Mouse (Mus musculus) bone marrow, adult 2 months (tissue): ENCODE data around the gene Vmn1r233. TPM values are rescaled to one million over a fixed set of nuclear protein-coding genes. Genes with fewer than 3 reads are reported as not detected.

Experiments
- H3K27ac ChIP-seq: fragments of 200-500 bp; 2 replicates; pipeline ENCODE4 v1.5.1; 2012; ENCODE audit warnings: low read depth, mild to moderate bottlenecking, control low read depth, inconsistent platforms, low read length; ENCODE audit not compliant: control insufficient read depth, poor library complexity, insufficient read depth
- H3K4me1 ChIP-seq: fragments of 200-500 bp; 2 replicates; pipeline ENCODE4 v1.6.1; 2011; ENCODE audit warnings: low read length; ENCODE audit not compliant: control insufficient read depth, insufficient read depth
- H3K4me3 ChIP-seq: fragments of 200-500 bp; replicated peaks from 2 replicates; pipeline ENCODE3; 2011; ENCODE audit warnings: mild to moderate bottlenecking, low read depth, low read length, control low read depth; ENCODE audit not compliant: control insufficient read depth
- CTCF ChIP-seq: fragments of 200-500 bp; IDR thresholded peaks from 2 replicates; pipeline ENCODE4 v1.5.1; 2011; ENCODE audit warnings: low read length, control low read depth; ENCODE audit not compliant: control insufficient read depth, insufficient read depth
- POLR2A ChIP-seq: fragments of 200-500 bp; IDR thresholded peaks from 2 replicates; pipeline ENCODE4 v1.6.1; 2011; ENCODE audit warnings: low read depth, mild to moderate bottlenecking, control low read depth, low read length, borderline replicate concordance; ENCODE audit not compliant: control insufficient read depth
- WGBS: fragments of 180-500 bp; shearing (Covaris S2); methylation state at CpG from one replicate; pipeline ENCODE4 v1.1.7; 2018; 5-methylcytosine and 5-hydroxymethylcytosine counted together
- polyA plus RNA-seq: library from polyadenylated mRNA; stranded (reverse); fragments of >200 nt; gene quantifications from 2 replicates; pipeline ENCODE4 v1.2.4, GENCODE M21; 2011; ENCODE audit warnings: low replicate concordance; ENCODE audit not compliant: missing spikeins, insufficient read depth, insufficient read length

The Vmn1r233 gene
- not detected in 2 replicates for polyA plus RNA-seq

GRCm38 (mm10) chr17:20996364-20996763, at the start of gene Vmn1r233:
TSS of gene Vmn1r233 (minus strand) at chr17:20996464.
- TF ChIP-seq POLR2A (no peak), CTCF (no peak)
- no peaks in the 10 kb centered on the region for H3K4me1 ChIP-seq

DNA sequence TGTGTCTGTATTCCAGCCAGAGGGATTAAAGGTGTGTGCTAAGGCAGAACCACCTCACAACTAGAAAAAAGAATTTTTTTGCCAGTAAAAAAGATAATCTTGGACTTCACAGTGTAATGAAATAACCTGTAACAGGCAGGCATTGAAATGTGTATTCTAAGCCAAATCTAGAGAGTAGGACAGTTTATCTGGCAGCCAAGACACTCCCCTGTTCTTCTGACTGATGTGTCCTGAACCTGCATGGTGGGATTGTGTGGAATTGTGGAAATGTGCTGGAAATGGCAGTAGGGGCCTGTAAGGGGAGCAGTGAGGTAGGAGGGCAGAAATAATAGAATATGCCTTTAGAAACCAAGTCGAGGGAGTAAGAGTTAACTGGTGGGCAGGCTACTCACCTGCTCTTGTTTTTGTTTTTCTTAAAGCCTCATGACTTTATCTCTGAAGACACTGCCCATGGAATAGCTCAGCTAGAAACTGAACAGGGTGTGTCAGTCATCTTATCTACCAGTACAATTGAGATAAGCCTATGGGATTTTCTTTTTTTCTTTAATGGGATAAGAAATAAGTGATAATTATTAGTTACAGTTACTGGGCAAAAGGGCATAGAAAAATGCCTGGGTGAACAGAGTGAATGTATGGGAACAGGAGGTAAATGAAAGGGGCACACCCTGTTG, 22.3 kb upstream of the Vmn1r233 start:
- 56% methylated on average over 1 of the region's 1 CpGs for WGBS
- no peaks in the 10 kb centered on the region; the same call in 1 of the 2 replicates for H3K4me1 ChIP-seq
- H3K27ac ChIP-seq: no peak overlapping the region

More at GRCm38 (mm10) chr17:20996364-20996763, at the start of gene Vmn1r233:
- H3K27ac ChIP-seq: no peak within 1 kb of the TSS
- H3K4me3 ChIP-seq: no peak within 1 kb of the TSS

DNA sequence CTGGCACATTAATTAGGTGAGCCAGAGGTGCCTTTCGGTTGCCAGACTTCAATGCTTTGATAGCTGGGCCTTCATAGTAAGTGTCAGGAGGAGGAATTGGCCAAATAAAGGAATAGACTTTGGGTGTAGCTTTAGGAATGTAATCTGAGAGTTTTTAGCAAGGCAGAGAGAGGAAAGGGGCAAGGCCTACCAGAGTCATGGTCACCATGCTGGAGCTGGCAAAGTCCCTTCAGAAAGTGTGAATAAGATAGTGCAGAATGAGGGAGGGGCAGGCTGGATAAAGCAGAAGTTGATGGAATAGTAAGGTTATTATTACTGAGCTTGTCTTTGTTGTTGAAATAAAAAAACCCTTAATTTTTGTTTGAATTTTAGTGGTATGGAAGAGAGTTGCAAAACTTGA, 13.5 kb upstream of the Vmn1r233 start:
- H3K4me3 ChIP-seq: peak overlapping the region; percentile 98
- TF ChIP-seq POLR2A: no peak
- TF ChIP-seq CTCF: no peak
- peaks cover 1% of the 10 kb centered on the region; the same call in 1 of the 2 replicates for H3K4me1 ChIP-seq
- WGBS: 17% methylated on average over 1 of the region's 1 CpGs
- H3K27ac ChIP-seq: no peak overlapping the region

More for the DNA sequence above, 22.3 kb upstream of the Vmn1r233 start:
- H3K4me3 ChIP-seq: no peak overlapping the region
- TF ChIP-seq CTCF: no peak
- TF ChIP-seq POLR2A: no peak

DNA sequence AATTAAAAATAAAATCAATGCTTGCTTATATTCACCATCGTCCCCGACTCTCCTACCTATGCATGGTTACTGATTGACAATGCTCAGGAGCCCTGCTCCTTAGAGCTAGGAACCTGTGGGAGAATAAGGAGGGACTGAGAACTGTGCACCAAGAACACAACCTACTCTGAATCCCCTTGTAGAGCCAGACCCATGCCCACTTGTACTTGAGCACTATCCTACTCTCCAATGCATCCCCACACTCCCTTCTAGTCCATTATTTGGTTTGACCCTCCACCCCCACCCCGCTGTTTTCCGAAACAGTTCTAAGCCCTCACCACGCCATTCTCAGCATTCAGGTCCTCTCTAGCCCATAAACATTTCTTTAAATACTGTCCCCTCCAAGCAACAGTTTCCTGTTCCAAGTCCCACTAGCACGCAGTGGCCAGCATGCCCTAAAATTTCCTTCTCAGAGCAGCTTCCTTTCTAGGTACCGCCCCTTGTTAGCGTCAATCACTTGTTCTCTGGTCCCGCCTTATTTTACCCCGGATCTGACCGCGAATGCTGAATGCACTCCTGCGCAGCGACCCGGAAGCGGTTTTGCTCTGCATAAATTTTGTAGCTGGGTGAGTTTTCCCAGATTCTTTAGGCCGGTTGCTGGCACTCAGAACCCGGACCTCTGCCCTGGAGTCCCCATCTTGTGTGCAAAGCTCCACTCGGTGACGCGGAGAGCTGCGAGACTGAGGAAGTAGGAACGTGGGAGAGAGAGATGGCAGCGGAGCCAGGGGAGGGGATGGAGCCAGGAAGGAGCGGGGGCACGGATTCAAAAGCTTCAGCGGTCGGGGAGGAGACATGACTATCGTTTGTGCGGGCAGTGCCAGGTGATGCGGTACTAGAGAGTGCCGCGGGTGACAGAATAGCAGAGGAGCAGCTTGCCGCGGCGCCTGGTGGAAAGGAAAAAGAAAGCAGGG, 12.4 kb upstream of the Vmn1r233 start, which contains the start of gene Zfp160:
TSS of gene Zfp160 (plus strand) at position 522 of the 950 bp plus-strand sequence.
- Histone ChIP-seq H3K4me3 (peak within 1 kb of the TSS; percentile 98), H3K27ac (peak within 1 kb of the TSS; percentile 79), H3K4me1 (peaks cover 1% of the 10 kb centered on the region; the same call in 1 of the 2 replicates)
- 0 out of 2 replicates have a peak, but pooled peaks have one; percentile 26 for TF ChIP-seq POLR2A
- TF ChIP-seq CTCF: no peak
- 7% methylated on average over 36 of the region's 36 CpGs for WGBS

- 57% methylated on average over 2 of the region's 2 CpGs for WGBS
- H3K4me1 ChIP-seq: no peaks in the 10 kb centered on the region
- TF ChIP-seq POLR2A (no peak), CTCF (no peak)
- no peak overlapping the region for H3K27ac ChIP-seq
- H3K4me3 ChIP-seq: no peak overlapping the region
Measured at GRCm38 (mm10) chr17:20993716-20994115, 2.5 kb downstream of the Vmn1r233 start.

DNA sequence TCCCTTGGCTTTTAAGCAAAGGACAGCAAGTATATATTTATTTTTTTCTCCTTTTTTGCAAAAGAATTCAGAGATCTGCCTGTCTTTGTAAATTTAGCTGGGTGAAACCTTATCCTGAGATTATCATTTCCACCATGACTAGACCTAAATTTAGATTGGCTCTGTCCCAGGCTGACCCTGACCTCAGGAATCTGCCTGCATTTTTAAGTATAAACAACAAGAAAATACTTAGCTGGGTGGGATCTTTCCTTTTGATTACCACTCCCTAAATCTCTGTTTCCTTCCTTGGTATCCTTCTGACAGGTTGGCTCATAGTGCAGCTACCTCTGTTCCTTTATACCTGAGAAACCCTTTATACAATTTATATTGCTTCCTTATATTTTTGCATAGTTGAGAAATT, 29.6 kb downstream of the Vmn1r233 start:
- TF ChIP-seq CTCF (no peak), POLR2A (no peak)
- H3K4me1 ChIP-seq: no peaks in the 10 kb centered on the region; the same call in 1 of the 2 replicates
- no peak overlapping the region for H3K27ac ChIP-seq
- no peak overlapping the region for H3K4me3 ChIP-seq

GRCm38 (mm10) chr17:20965421-20965820, 30.8 kb downstream of the Vmn1r233 start:
- Histone ChIP-seq H3K4me1 (no peaks in the 10 kb centered on the region; the same call in 1 of the 2 replicates), H3K4me3 (no peak overlapping the region), H3K27ac (no peak overlapping the region)
- no peak for TF ChIP-seq CTCF
- TF ChIP-seq POLR2A: no peak
- 87% methylated on average over 4 of the region's 4 CpGs for WGBS

DNA sequence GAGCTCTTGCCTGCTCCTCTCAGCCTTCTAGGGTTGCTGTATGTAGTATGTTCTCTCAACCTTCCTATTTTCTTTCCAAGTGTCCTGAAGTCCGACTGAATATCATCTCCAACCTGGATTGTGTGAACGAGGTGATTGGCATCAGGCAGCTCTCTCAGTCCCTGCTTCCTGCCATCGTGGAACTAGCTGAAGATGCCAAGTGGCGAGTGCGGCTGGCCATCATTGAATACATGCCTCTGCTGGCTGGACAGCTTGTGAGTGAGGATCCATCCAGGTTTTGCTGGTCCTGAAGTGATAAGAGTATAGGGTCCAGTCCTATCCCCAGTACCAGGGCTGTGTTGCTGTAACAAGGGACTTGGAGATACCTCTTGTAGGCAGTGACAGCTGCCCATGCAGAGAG, 35.9 kb downstream of the Vmn1r233 start:
- Histone ChIP-seq H3K4me1 (no peaks in the 10 kb centered on the region), H3K4me3 (no peak overlapping the region), H3K27ac (no peak overlapping the region)
- TF ChIP-seq CTCF (no peak), POLR2A (no peak)
- WGBS: 90% methylated on average over 5 of the region's 5 CpGs
